Mouse (Mus musculus) bone marrow, adult 2 months (tissue): ENCODE measurements at regions not wholly inside any gene's neighbourhood (a gene's known extent, or its start where the extent isn't known, plus 50 kb on each side); places are given as distances from the start of the nearest gene placed in this dataset.

Source experiments
- H3K27ac ChIP-seq: fragments of 200-500 bp; 2 replicates; pipeline ENCODE4 v1.5.1; 2012; ENCODE audit warnings: low read depth, mild to moderate bottlenecking, control low read depth, inconsistent platforms, low read length; ENCODE audit not compliant: control insufficient read depth, poor library complexity, insufficient read depth
- H3K4me1 ChIP-seq: fragments of 200-500 bp; 2 replicates; pipeline ENCODE4 v1.6.1; 2011; ENCODE audit warnings: low read length; ENCODE audit not compliant: control insufficient read depth, insufficient read depth
- H3K4me3 ChIP-seq: fragments of 200-500 bp; replicated peaks from 2 replicates; pipeline ENCODE3; 2011; ENCODE audit warnings: mild to moderate bottlenecking, low read depth, low read length, control low read depth; ENCODE audit not compliant: control insufficient read depth
- CTCF ChIP-seq: fragments of 200-500 bp; IDR thresholded peaks from 2 replicates; pipeline ENCODE4 v1.5.1; 2011; ENCODE audit warnings: low read length, control low read depth; ENCODE audit not compliant: control insufficient read depth, insufficient read depth
- POLR2A ChIP-seq: fragments of 200-500 bp; IDR thresholded peaks from 2 replicates; pipeline ENCODE4 v1.6.1; 2011; ENCODE audit warnings: low read depth, mild to moderate bottlenecking, control low read depth, low read length, borderline replicate concordance; ENCODE audit not compliant: control insufficient read depth
- WGBS: fragments of 180-500 bp; shearing (Covaris S2); methylation state at CpG from one replicate; pipeline ENCODE4 v1.1.7; 2018; 5-methylcytosine and 5-hydroxymethylcytosine counted together

DNA sequence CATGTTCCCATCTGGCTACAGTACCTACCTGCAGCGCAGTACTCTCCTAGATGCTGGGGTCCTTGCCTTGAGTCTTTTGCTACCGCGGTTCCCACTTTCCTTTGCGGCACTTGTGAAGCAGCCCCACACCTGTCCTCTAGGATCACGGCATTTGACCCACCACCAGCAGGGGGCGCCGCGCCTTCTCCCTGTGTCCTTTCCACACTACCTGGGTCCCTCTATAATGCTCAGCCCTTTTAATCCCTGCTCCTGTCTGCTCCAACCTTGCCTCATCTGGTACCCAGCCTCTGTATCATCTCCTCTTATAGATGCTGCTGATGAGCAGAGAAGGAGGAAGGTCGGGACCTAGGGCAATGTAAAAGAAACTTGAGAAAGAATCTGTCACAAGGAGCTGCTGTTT, 53.9 kb upstream of the Cachd1 start:
- WGBS, result 15% methylated on average over 9 of the region's 9 CpGs
- Histone ChIP-seq H3K4me3 (no peak overlapping the region), H3K4me1 (no peaks in the 10 kb centered on the region), H3K27ac (no peak overlapping the region)
- TF ChIP-seq CTCF (peak; percentile 50; the same call in 1 of the 2 replicates), POLR2A (no peak)

DNA sequence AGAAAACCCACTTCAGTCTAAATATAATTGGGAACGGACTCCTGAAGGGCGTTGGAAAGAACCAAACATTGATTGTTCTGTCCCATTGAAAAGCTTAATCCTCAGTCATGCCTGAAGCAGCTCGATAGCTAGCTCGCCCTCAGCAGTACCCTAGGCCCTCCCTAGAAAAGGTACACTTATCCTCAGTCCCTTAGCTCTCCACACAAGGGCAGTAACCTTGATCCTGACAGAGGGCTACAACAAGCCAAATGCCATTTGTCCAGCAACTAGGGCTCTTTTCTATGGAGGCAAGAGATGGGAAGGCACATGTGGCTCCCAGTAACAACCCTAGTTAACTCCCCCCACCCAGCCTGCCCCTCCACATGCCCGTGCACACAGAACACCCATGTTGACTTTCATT, 53.4 kb upstream of the Cachd1 start:
- TF ChIP-seq CTCF (no peak), POLR2A (no peak)
- H3K4me1 ChIP-seq, result no peaks in the 10 kb centered on the region
- WGBS, result 75% methylated on average over 5 of the region's 5 CpGs

DNA sequence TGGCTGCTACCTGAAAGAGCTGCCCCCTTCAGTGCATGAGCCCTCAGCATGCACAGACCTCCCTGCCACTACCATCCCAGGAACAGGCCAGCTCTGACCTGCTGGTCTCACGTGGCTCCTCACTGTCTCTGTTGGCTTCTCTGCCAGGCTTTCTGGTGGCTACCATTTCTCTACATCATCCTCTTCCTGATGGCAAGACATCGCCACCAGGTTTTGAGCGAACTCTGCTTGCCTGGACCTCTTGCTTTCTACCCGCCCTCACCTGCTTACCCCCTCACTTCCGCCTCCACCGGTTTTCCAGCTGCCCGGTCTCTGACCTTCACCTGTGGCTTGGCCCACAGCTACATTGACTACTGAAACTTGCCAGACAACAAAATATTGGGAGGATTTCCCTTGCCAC, 50.7 kb upstream of the Cachd1 start:
- no peak overlapping the region for H3K4me3 ChIP-seq
- H3K27ac ChIP-seq, result no peak overlapping the region
- TF ChIP-seq CTCF (no peak), POLR2A (no peak)
- WGBS, result 83% methylated on average over 7 of the region's 7 CpGs
- H3K4me1 ChIP-seq, result no peaks in the 10 kb centered on the region

More for the DNA sequence above, 53.4 kb upstream of the Cachd1 start:
- no peak overlapping the region for H3K27ac ChIP-seq
- no peak overlapping the region for H3K4me3 ChIP-seq

DNA sequence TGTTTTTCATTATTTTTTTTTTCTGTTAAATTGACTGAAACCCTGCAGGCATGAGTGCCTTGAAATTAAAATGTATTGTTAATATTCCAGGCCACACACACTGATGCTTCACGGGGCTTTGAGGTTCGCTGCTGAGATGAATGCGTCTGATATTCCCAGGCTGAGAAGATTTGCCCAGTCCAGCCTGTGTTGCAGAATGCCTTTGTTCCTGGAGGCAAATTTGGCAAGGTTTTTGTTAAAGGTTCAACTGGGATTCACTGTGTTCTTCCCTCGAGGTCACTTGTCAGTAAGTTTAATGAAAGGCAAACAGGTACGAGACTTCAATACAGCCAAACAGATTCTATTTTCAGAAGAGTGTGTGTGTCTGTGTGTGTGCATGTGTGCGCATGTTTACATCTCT, 50.0 kb upstream of the Cachd1 start:
- TF ChIP-seq CTCF (no peak), POLR2A (no peak)
- H3K27ac ChIP-seq, result no peak overlapping the region
- H3K4me1 ChIP-seq, result no peaks in the 10 kb centered on the region
- 81% methylated on average over 6 of the region's 6 CpGs for WGBS
- H3K4me3 ChIP-seq, result no peak overlapping the region
